Mouse (Mus musculus) megakaryocyte, embryonic 14.5 days (primary cell): ENCODE measurements at regions not wholly inside any gene's neighbourhood (a gene's known extent, or its start where the extent isn't known, plus 50 kb on each side); places are given as distances from the start of the nearest gene placed in this dataset.

Experiments used
- H3K27me3 ChIP-seq: replicated peaks from 2 replicates; pipeline ENCODE3; 2012; ENCODE audit warnings: inconsistent platforms
- H3K36me3 ChIP-seq: replicated peaks from 2 replicates; pipeline ENCODE3; 2012; ENCODE audit warnings: low read length, inconsistent platforms, mixed read lengths
- H3K4me1 ChIP-seq: 2 replicates; pipeline ENCODE4 v1.6.1; 2012; ENCODE audit warnings: inconsistent platforms
- H3K4me3 ChIP-seq: replicated peaks from 2 replicates; pipeline ENCODE3; 2012; ENCODE audit warnings: moderate library complexity, mild to moderate bottlenecking, inconsistent platforms
- H3K9me3 ChIP-seq: 2 replicates; pipeline ENCODE4 v1.6.1; 2012; ENCODE audit warnings: inconsistent platforms
- FLI1 ChIP-seq: IDR thresholded peaks from 2 replicates; pipeline ENCODE4 v1.6.1; 2012; ENCODE audit warnings: low read length, inconsistent platforms, mixed read lengths
- GATA1 ChIP-seq: IDR thresholded peaks from 3 replicates; pipeline ENCODE4 v1.6.1; 2012; ENCODE audit warnings: mixed read lengths, low read length, inconsistent platforms, borderline replicate concordance

GRCm38 (mm10) chr11:34917175-34917574, 83.7 kb upstream of the Spdl1 start:
- H3K4me1 ChIP-seq = no peaks in the 10 kb centered on the region
- no peak overlapping the region for H3K4me3 ChIP-seq
- no peaks in the 10 kb centered on the region for H3K36me3 ChIP-seq
- H3K9me3 ChIP-seq = no peaks in the 10 kb centered on the region
- TF ChIP-seq FLI1 (no peak), GATA1 (no peak)
- peaks cover 9% of the 10 kb centered on the region for H3K27me3 ChIP-seq

- Histone ChIP-seq H3K4me1 (no peaks in the 10 kb centered on the region), H3K4me3 (peak overlapping the region; percentile 33), H3K9me3 (no peaks in the 10 kb centered on the region), H3K27me3 (peaks cover 9% of the 10 kb centered on the region), H3K36me3 (no peaks in the 10 kb centered on the region)
- TF ChIP-seq GATA1 (no peak), FLI1 (no peak)
Measured at GRCm38 (mm10) chr11:34909841-34910240, 76.4 kb upstream of the Spdl1 start.

GRCm38 (mm10) chr11:34904271-34904670, 70.8 kb upstream of the Spdl1 start:
- Histone ChIP-seq H3K9me3 (no peaks in the 10 kb centered on the region), H3K36me3 (no peaks in the 10 kb centered on the region), H3K4me1 (no peaks in the 10 kb centered on the region), H3K27me3 (no peaks in the 10 kb centered on the region), H3K4me3 (no peak overlapping the region)
- no peak for TF ChIP-seq GATA1
- no peak for TF ChIP-seq FLI1

DNA sequence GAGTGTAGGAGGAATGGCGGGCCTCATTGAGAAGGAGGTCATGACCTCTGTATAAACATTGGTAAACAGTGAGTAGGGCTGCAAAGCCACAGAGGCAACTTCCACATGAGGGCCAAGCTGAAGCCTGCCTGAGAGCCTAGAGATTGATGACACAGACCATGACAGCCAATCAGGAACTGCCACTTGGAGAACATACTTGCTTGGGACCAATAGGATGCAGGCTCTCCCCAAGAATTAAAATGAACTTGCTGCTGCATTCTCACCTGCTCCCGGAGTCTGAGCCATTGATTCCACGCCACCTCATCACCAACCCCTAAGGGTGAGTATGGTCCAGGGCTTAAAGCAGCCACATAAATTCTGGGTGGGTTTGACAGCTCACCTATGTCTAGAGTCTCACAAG, 66.0 kb upstream of the Spdl1 start:
- TF ChIP-seq FLI1 = no peak
- TF ChIP-seq GATA1 = no peak
- no peaks in the 10 kb centered on the region for H3K36me3 ChIP-seq
- H3K27me3 ChIP-seq = no peaks in the 10 kb centered on the region
- H3K9me3 ChIP-seq = no peaks in the 10 kb centered on the region
- no peaks in the 10 kb centered on the region for H3K4me1 ChIP-seq
- H3K4me3 ChIP-seq = no peak overlapping the region

GRCm38 (mm10) chr11:34895624-34896023, 62.2 kb upstream of the Spdl1 start:
- no peak for TF ChIP-seq GATA1
- TF ChIP-seq FLI1 = no peak
- no peak overlapping the region for H3K4me3 ChIP-seq
- no peaks in the 10 kb centered on the region for H3K4me1 ChIP-seq
- no peaks in the 10 kb centered on the region for H3K9me3 ChIP-seq
- H3K36me3 ChIP-seq = no peaks in the 10 kb centered on the region
- H3K27me3 ChIP-seq = no peaks in the 10 kb centered on the region

DNA sequence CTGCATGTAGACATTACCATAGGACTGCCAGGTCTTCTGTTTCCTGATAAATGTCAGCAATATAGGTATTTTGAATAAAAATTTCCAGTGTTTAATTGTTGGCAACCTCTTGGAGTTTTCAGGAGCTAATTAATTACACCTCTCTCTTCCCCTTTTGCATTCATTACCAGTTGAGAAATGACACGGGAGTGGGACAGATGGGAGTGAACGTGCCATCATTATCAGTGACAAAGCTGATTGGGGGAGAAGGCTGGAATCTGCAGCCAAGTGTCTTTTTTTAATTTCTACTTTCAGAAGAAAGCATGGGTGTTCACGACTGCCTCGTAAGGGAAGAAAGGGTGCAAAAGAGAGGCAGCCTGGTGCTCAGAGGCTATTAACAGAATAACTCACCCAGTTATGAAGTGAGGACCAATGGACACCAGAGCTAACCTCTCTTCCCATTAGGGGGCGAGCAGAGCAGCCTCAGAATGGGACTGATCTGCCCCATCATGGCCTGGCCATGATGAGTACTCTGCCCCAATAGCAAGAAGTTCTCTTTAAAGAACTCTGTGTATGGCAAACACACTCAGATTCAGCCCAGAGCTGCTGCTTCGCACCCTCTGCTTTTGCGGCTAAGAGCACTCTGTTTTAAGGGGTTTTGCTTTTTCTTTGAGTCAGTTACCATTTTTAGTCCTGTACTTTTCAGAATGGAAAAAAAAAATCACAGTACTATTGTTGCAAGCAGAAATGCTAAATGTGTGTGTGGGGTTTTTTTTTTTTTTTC, 55.1 kb upstream of the Spdl1 start:
- Histone ChIP-seq H3K4me3 (no peak overlapping the region), H3K36me3 (no peaks in the 10 kb centered on the region), H3K9me3 (no peaks in the 10 kb centered on the region), H3K27me3 (no peaks in the 10 kb centered on the region), H3K4me1 (peaks cover 12% of the 10 kb centered on the region)
- no peak for TF ChIP-seq FLI1
- no peak for TF ChIP-seq GATA1

DNA sequence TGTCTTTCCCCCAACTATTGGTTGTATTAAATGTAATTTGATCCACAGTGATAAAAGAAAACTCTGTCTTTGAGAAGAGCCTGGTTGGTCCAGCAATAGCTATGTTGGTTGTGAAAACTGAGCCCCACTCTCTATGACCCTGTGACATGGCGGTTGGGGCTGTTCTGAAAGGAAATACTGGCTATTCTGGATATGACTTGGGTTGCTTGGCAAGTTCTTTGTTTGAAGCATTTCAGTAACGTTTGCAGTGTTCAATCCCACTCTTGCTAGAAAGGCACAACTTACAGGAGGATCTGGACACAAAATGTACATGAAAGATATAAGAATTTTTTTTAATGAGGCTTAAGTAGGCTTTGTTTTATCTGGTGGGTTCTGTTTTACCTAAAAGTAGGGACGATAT, 54.1 kb upstream of the Spdl1 start:
- Histone ChIP-seq H3K9me3 (no peaks in the 10 kb centered on the region), H3K4me1 (peaks cover 12% of the 10 kb centered on the region), H3K4me3 (no peak overlapping the region), H3K27me3 (no peaks in the 10 kb centered on the region), H3K36me3 (no peaks in the 10 kb centered on the region)
- TF ChIP-seq GATA1 (no peak), FLI1 (no peak)
